Mouse (Mus musculus): ENCODE data around the gene Vmn1r118.
"Not testable (repeated sequence)": the region's sequence is repeated elsewhere in the genome, so short reads cannot be mapped to it uniquely, and the experiment has no call there.

Gene Vmn1r118

DNA sequence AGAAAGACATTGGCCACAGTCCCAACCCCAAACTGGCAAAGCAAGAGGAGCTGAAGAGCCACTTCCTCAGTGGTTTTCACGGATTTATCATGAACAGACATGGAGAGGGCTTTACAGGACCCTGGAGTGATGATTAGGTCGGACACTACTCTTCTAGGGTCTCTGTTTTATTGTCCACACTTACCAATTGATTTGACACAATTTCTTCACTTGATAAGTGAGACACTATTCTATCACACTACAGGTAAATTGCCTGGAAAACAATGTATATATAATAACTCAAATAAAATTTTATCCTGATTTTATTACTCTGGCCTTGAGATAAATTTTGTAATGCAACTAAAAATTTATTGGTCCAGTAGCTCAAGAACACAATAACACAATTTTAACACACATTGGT, at the start of gene Vmn1r118:
Gene Vmn1r118 (minus strand): TSS at position 101 of the 400 bp plus-strand sequence.
- DNase-seq (ENCODE audit: low spot score in 2 of 2): not testable (repeated sequence)

DNA sequence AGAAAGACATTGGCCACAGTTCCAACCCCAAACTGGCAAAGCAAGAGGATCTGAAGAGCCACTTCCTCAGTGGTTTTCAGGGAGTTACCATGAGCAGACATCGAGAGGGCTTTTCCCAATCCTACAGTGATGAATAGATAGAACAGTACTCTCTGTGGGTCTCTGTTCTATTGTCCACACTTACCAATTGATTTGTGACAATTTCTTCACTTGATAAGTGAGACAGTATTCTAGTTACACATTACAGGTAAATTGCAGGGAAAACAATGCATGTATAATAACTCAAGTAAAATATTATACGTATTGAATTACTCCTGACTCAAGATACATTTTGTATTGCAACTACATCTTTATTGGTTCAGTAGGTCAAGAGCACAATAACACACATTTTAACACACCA, 28.1 kb downstream of the Vmn1r118 start, which contains the start of gene Vmn1r117:
Gene Vmn1r117 (minus strand): TSS at position 101 of the 400 bp plus-strand sequence.
- DNase-seq (ENCODE audit: low spot score in 2 of 2): not testable (repeated sequence)

GRCm38 (mm10) chr7:20871956-20872355, 40.2 kb downstream of the Vmn1r118 start, which contains the start of gene Vmn1r116:
Gene Vmn1r116 (plus strand): TSS chr7:20872256.
- not testable (repeated sequence) for DNase-seq (ENCODE audit: low spot score in 2 of 2)

All from urinary bladder, postnatal 36 days (tissue).